Mouse (Mus musculus) G1E (cell line): Measurements from ENCODE around the gene Cpeb1.

Experiments used
- CTCF ChIP-seq: IDR thresholded peaks from 2 replicates; pipeline ENCODE4 v1.5.1; 2012; ENCODE audit warnings: low read depth, low read length, inconsistent platforms, mixed read lengths
- GATA1 ChIP-seq: IDR thresholded peaks from 2 replicates; pipeline ENCODE4 v1.6.1; 2012; ENCODE audit warnings: borderline replicate concordance, low read length, inconsistent platforms, mixed read lengths
- POLR2AphosphoS5 ChIP-seq: IDR thresholded peaks from 2 replicates; pipeline ENCODE4 v1.6.1; 2012; ENCODE audit warnings: low read depth, low read length, inconsistent platforms; ENCODE audit not compliant: insufficient replicate concordance
- TAL1 ChIP-seq: conservative IDR thresholded peaks from 2 replicates; pipeline ENCODE4 v1.6.1; 2012; ENCODE audit warnings: low read depth, low read length, inconsistent platforms, mixed read lengths

- TF ChIP-seq CTCF (no peak), TAL1 (no peak), GATA1 (no peak), POLR2AphosphoS5 (no peak)
Observed at GRCm38 (mm10) chr7:81356360-81356759, 98.9 kb downstream of the Cpeb1 start.
